Mouse (Mus musculus) limb, embryonic 12.5 days (tissue): ENCODE data around the gene Olfr689. TPM values are rescaled to one million over a fixed set of nuclear protein-coding genes. Genes with fewer than 3 reads are reported as not detected.

Experiments
- ATAC-seq: fragments of 200-750 bp; cut with Nextera tagmentation; 2 replicates; pipeline ENCODE4 v1.8.0; 2017; ENCODE audit warnings: low read depth, moderate TSS enrichment; ENCODE audit not compliant: insufficient number of reproducible peaks, insufficient read depth, low FRiP score, low TSS enrichment
- H3K27ac ChIP-seq: fragments of 300-500 bp; sonication (generic); 2 replicates; pipeline ENCODE4 v1.5.1; 2016; ENCODE audit warnings: mild to moderate bottlenecking, moderate library complexity
- H3K27me3 ChIP-seq: fragments of 300-500 bp; sonication (generic); 2 replicates; pipeline ENCODE4 v1.6.1; 2016; ENCODE audit warnings: mild to moderate bottlenecking, moderate library complexity
- H3K36me3 ChIP-seq: fragments of 300-500 bp; sonication (generic); 2 replicates; pipeline ENCODE4 v1.6.1; 2016; ENCODE audit warnings: mild to moderate bottlenecking, moderate library complexity
- H3K4me1 ChIP-seq: fragments of 300-500 bp; sonication (generic); replicated peaks from 2 replicates; pipeline ENCODE4 v1.6.1; 2016
- H3K4me2 ChIP-seq: fragments of 300-500 bp; sonication (generic); 2 replicates; pipeline ENCODE4 v1.6.1; 2016; ENCODE audit warnings: mild to moderate bottlenecking, moderate library complexity
- H3K4me3 ChIP-seq: fragments of 300-500 bp; sonication (generic); replicated peaks from 2 replicates; pipeline ENCODE4 v1.5.1; 2016; ENCODE audit warnings: mild to moderate bottlenecking
- H3K9ac ChIP-seq: fragments of 300-500 bp; sonication (generic); replicated peaks from 2 replicates; pipeline ENCODE4 v1.6.1; 2016; ENCODE audit warnings: mild to moderate bottlenecking, moderate library complexity
- H3K9me3 ChIP-seq: fragments of 300-500 bp; sonication (generic); 2 replicates; pipeline ENCODE4 v1.6.1; 2016; ENCODE audit warnings: mild to moderate bottlenecking, moderate library complexity
- WGBS: fragments of 180-500 bp; shearing (Covaris S2); methylation state at CpG from one replicate; pipeline ENCODE4 v1.1.7; 2016; 5-methylcytosine and 5-hydroxymethylcytosine counted together
- polyA plus RNA-seq: library from polyadenylated mRNA; unstranded; fragments of >200 nt; fragmentation: Nextera tagmentation; extraction: Ambion mirVana; gene quantifications from 2 replicates; pipeline ENCODE4 v1.2.1, GENCODE M21; 2016

Olfr689 gene
- polyA plus RNA-seq, 1 experiment from 2014 or later: not detected

DNA sequence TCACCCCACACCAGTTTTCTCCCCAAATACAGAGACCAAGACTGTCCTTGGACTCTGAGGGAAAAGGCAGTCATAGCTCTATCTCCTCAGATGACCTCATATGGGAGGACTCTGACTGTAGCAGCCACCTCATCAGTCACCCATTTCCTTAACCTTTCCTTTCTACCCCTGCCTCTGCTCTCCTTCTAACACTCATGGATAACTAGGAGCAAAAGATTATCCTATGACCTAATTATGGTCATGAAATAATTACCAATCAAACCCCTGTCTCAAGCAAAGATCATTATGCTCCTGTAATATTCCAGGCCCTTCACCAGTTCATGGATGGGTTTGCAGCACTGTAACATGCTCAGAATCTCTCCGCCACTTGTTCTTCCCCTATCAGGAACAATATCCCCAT, 57.0 kb downstream of the Olfr689 start, which contains the start of gene Olfr692:
Olfr692 (plus strand) TSS at position 301 of the 400 bp plus-strand sequence.
- no peak within 1 kb of the TSS for H3K9ac ChIP-seq
- H3K36me3 ChIP-seq: peaks cover 11% of the 10 kb centered on the region; the same call in 1 of the 2 replicates
- no peaks in the 10 kb centered on the region for H3K27me3 ChIP-seq
- ATAC-seq: no peak
- no peak within 1 kb of the TSS for H3K27ac ChIP-seq
- WGBS: 90% methylated on average over 1 of the region's 1 CpGs
- H3K4me2 ChIP-seq: no peak within 1 kb of the TSS
- no peaks in the 10 kb centered on the region for H3K9me3 ChIP-seq
- no peaks in the 10 kb centered on the region for H3K4me1 ChIP-seq
- no peak within 1 kb of the TSS for H3K4me3 ChIP-seq

DNA sequence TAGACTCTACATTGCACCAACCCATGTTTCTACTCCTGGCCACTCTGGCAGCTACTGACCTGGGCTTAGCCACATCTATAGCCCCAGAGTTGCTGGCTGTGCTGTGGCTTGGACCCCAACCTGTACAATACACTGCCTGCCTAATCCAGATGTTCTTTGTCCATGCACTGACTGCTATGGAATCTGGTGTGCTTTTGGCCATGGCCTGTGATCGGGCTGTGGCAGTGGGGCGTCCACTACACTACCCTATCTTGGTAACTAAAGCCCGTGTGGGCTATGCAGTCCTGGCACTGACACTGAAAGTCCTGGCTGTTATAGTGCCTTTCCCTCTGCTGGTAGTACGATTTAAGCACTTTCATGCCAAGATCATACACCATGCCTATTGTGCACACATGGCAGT, 57.6 kb downstream of the Olfr689 start:
- WGBS: 91% methylated on average over 4 of the region's 4 CpGs
- ATAC-seq: no peak

More for the DNA sequence above, 57.6 kb downstream of the Olfr689 start:
- Histone ChIP-seq H3K4me3 (no peak overlapping the region), H3K36me3 (peaks cover 17% of the 10 kb centered on the region), H3K4me2 (no peak overlapping the region), H3K9ac (no peak overlapping the region), H3K9me3 (no peaks in the 10 kb centered on the region), H3K27me3 (no peaks in the 10 kb centered on the region), H3K4me1 (no peaks in the 10 kb centered on the region), H3K27ac (no peak overlapping the region)

Other genes starting within 250 kb of the Olfr689 start
- gene Olfr678, start 246.7 kb upstream of the Olfr689 start, polyA plus RNA-seq: not detected in 2 replicates
- gene Olfr679, start 230.0 kb upstream of the Olfr689 start, polyA plus RNA-seq: not detected in 2 replicates
- not detected in 2 replicates for gene Olfr680-ps1, start 218.3 kb upstream of the Olfr689 start, polyA plus RNA-seq
- gene Olfr681, start 194.3 kb upstream of the Olfr689 start, polyA plus RNA-seq: not detected in 2 replicates
- gene Olfr683, start 164.2 kb upstream of the Olfr689 start, polyA plus RNA-seq: not detected in 2 replicates
- not detected in 2 replicates for gene Olfr684, start 147.5 kb upstream of the Olfr689 start, polyA plus RNA-seq
- gene Olfr685, start 125.2 kb upstream of the Olfr689 start, polyA plus RNA-seq: not detected in 2 replicates
- gene Olfr686, start 103.7 kb upstream of the Olfr689 start, polyA plus RNA-seq: not detected in 2 replicates
- gene Olfr688, start 23.1 kb upstream of the Olfr689 start, polyA plus RNA-seq: not detected in 2 replicates
- gene Olfr690, start 22.9 kb downstream of the Olfr689 start, polyA plus RNA-seq: not detected in 2 replicates
- not detected in 2 replicates for gene Olfr691, start 31.1 kb downstream of the Olfr689 start, polyA plus RNA-seq
- gene Olfr692, start 57.1 kb downstream of the Olfr689 start, polyA plus RNA-seq: not detected in 2 replicates
- gene Gm5901, start 63.9 kb downstream of the Olfr689 start, polyA plus RNA-seq: not detected in 2 replicates
- gene Fam160a2, start 88.9 kb downstream of the Olfr689 start, polyA plus RNA-seq: 45.5 and 47.8 TPM in 2 replicates
- not detected in 2 replicates for gene Cnga4, start 93.4 kb downstream of the Olfr689 start, polyA plus RNA-seq
- gene Cckbr, start 114.6 kb downstream of the Olfr689 start, polyA plus RNA-seq: not detected in 2 replicates
- 23.2 and 24.8 TPM in 2 replicates for gene Cavin3, start 171.1 kb downstream of the Olfr689 start, polyA plus RNA-seq
- gene Smpd1, start 243.2 kb downstream of the Olfr689 start, polyA plus RNA-seq: 29.9 and 31.4 TPM in 2 replicates